Mouse (Mus musculus) adrenal gland, postnatal 10 days (tissue): ENCODE measurements around the gene Znrf1. TPM values are rescaled to one million over a fixed set of nuclear protein-coding genes. Genes with fewer than 3 reads are reported as not detected.
A peak's percentile ranks its signal among the peaks of the same experiment; 100 is the strongest.

Experiments
- DNase-seq: peaks from one replicate; pipeline ENCODE4 v3.0.0; 2021; ENCODE audit warnings: mixed read lengths
- total RNA-seq, 2 experiments: library from RNA; stranded (reverse); gene quantifications; 2 replicates each; pipeline ENCODE4 v1.2.3; 2021

The Znrf1 gene
- total RNA-seq, 2 experiments from 2014 or later: 40.0 to 62.6 TPM

DNA sequence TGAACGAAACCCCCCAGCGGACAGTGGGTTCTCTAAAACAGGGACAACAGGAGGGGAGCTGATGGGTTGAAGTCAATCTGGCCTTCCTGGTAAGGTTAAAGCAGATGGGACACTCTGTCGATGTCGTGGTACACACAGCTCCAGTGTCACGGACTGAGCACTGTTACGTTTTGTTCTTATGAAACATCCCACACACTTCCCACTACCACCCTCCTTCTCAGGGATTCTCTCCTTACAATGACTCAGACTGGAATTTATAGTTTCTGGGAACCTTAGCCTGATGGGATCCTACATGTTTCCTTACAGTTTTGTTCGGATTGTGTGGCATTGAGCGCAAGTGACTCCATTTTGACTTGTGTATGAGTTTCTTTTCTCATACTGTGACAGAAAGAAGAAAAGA, 95.7 kb downstream of the Znrf1 start:
- DNase-seq: no peak

- DNase-seq: no peak
These were observed 97.1 kb downstream of the Znrf1 start for GRCm38 (mm10) chr8:111632976-111633375.

DNA sequence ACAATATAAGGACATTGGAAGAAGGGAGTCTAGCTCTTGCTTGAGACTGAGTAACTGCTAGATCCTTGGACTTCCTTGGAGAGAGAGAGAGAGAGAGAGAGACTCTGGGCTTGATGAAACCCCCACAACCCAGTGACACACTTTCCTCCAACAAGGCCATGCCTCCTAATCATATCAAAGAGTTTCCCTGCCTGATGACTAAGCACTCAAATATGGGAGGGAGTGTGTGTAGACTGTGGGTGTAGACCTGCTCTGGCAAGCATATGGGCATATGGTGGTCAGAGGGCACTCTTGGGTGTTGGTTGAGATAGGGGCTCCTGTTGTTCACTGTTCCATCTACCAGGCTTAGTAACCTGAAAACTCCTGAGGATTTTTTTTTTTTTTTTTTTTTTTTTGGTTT, 102.2 kb downstream of the Znrf1 start:
- DNase-seq: no peak

DNA sequence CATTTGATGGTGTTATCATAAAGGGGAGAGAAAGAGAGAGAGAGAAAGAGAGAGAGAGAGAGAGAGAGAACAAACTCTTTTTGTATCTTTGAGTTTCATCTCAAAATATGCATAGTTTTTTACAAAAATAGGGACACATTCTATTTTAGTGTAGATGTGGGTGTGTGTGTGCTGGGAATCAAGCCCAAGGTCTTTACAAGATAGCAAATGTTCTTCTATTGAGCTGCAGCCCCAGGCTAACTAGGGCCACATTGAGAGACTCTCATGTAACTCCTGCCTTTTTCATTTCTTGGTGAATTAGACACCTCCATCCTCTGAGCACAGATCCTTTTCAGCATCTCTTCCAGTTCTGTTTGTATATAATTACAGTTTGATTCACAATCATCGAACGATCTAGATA, 105.2 kb downstream of the Znrf1 start:
- no peak for DNase-seq

DNA sequence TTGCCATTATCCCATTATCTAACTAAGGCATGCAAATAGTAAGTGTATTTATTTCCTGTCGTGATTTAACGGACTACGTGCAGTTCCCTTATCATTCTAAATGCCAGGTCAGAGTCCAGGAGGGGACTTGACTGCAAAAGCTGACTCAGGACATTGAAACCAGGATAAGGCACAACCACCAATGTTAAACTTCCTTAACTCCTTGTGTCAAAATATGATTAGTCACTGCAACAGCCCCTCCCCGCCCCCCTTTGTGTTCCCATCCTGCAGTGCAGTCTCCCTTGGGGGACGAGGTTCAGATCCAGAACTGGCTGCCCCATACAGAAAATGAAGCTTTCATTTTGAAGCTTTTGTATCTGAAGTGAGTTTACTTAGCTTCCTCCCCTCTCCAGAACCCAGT, 106.6 kb downstream of the Znrf1 start:
- DNase-seq: peak; percentile 52

DNA sequence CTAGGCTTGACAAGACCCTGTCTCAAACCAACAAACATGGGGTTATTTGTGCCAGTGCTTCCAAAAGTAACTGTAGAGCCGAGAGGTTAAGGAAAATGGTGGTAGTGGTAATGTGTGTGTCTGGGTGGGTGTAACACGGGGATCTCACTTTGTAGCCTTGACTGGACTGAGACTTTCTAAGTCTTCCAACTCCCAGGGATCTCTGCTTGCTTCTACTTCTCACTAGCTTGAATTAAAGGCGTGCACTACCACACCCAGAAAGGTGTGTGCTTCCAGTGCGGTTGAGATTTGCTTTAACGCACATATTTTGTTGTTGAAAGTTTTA, 107.0 kb downstream of the Znrf1 start:
- no peak for DNase-seq

GRCm38 (mm10) chr8:111643264-111644141, 107.6 kb downstream of the Znrf1 start, which contains the start of gene Zfp1:
Gene Zfp1, plus strand, starts transcription at chr8:111643401.
- DNase-seq: peak; percentile 96

- peak; percentile 13 for DNase-seq
These were observed 108.6 kb downstream of the Znrf1 start for GRCm38 (mm10) chr8:111644286-111645051.

GRCm38 (mm10) chr8:111645715-111646114, 109.8 kb downstream of the Znrf1 start:
- DNase-seq: no peak

- DNase-seq: no peak
These were observed 112.9 kb downstream of the Znrf1 start for GRCm38 (mm10) chr8:111648834-111649233.

GRCm38 (mm10) chr8:111650651-111651050, 114.8 kb downstream of the Znrf1 start:
- no peak for DNase-seq

DNA sequence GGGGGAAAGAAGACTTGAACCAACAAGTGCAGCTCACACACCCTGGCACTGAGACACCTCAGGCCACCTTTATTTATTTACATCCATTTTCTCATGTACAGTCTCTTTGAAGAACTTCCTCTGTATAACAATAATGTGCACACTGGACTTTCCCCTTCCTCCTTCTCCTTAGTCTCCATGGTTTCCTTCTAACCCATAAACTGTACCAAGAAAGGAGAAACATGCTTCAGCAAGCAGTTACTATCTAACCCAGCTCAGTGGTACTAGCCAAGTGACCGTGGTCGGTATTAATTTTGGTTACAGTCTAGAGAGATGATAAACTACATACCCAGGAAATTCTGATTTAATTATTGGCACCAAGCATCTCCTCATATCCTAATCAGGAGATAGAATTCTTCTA, 117.6 kb downstream of the Znrf1 start:
- no peak for DNase-seq

DNA sequence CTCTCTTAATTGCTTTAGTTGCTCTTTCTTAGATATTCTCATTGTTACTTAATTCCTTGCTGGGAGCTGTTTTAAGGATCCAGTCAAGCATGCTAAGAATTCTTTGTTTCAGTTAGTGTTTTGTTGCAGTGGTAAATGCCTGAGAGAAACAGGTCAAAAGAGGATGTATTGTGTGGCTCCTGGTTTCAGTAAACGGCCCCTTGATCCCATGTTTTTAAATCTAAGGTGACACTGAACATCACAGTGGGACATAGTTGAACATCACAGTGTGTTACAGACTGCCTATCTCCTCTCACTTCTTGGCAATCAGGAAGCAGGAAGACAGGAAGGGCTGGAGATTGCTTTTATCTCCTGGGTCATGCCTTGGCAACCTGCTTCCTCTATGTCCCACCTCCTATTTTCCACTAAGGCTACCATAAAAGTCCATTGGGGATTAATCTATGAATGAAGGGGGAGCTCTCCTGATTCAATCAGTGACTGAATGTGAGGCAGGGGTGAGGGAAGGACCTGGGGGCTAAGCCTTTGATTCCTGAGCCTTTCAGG, 121.5 kb downstream of the Znrf1 start:
- no peak for DNase-seq

- DNase-seq: peak; percentile 26
These were observed 123.0 kb downstream of the Znrf1 start for GRCm38 (mm10) chr8:111658819-111659423.

DNA sequence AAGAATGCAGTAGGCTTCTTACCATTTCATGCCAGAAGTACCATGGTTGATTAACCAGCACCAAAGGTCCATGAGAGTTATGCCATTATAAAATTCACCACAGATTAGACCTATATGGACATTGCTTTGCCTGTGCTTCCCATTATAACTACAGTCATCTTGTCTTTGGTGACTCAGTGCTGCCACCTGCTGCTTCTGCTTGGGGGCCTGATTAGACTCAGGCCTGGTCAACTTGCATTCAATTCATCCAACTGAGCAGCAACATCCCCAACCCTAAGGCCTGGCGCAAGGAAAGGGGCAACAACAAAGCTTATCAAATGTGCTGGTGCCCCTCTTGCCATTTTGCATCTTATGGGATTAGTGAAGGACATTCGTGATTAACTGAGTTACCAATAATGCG, 126.6 kb downstream of the Znrf1 start:
- peak; percentile 88 for DNase-seq

DNA sequence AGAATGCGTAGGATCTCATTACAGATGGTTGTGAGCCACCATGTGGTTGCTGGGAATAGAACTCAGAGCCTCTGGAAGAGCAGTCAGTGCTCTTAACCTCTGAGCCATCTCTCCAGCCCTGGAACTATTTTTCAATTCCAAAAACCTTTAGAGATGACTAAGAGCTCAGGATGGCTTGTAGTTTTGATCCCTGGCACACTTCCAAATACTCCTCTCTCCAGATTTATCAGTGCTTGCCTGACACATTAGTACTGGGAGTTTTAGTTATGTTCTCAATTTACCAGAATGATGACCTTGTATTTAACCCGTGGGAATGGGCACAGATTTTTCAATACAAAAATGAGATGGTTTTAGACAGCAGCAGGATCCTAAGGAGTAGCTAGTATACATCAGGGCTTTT, 130.9 kb downstream of the Znrf1 start:
- DNase-seq: no peak

Other genes starting within 250 kb of the Znrf1 start
- gene Rfwd3, start 235.9 kb upstream of the Znrf1 start, total RNA-seq: 10 to 100 TPM; 38.5 to 53.0 TPM
- 10 to 100 TPM; 10.5 to 11.1 TPM for gene Mlkl, start 197.9 kb upstream of the Znrf1 start, total RNA-seq
- under 1 TPM; 0.45 to 0.51 TPM for gene Fa2h, start 142.3 kb upstream of the Znrf1 start, total RNA-seq
- gene Wdr59, start 14.0 kb upstream of the Znrf1 start, total RNA-seq: 10 to 100 TPM; 13.3 to 16.4 TPM
- gene Ldhd, start 94.3 kb downstream of the Znrf1 start, total RNA-seq: 10 to 100 TPM; 20.4 to 23.4 TPM
- gene Zfp1, start 107.3 kb downstream of the Znrf1 start, total RNA-seq: 10 to 100 TPM in 1 of 2 experiments, 1 to 10 TPM in 1; 9.0 to 12.1 TPM
- under 1 TPM in 1 of 2 experiments, not detected in 1; 0.42 TPM for gene Ctrb1, start 154.9 kb downstream of the Znrf1 start, total RNA-seq
- gene Bcar1, start 207.7 kb downstream of the Znrf1 start, total RNA-seq: 10 to 100 TPM; 53.4 to 62.7 TPM